Mouse (Mus musculus) telencephalon, adult 2 months (tissue): Measurements from ENCODE around the gene Gm10719.
"Not testable (repeated sequence)": the region's sequence is repeated elsewhere in the genome, so short reads cannot be mapped to it uniquely, and the experiment has no call there.

Experiments used
- DNase-seq: peaks from one replicate; pipeline ENCODE4 v3.0.0-alpha.2; 2011; ENCODE audit warnings: low read depth, low spot score

Gene Gm10719

DNA sequence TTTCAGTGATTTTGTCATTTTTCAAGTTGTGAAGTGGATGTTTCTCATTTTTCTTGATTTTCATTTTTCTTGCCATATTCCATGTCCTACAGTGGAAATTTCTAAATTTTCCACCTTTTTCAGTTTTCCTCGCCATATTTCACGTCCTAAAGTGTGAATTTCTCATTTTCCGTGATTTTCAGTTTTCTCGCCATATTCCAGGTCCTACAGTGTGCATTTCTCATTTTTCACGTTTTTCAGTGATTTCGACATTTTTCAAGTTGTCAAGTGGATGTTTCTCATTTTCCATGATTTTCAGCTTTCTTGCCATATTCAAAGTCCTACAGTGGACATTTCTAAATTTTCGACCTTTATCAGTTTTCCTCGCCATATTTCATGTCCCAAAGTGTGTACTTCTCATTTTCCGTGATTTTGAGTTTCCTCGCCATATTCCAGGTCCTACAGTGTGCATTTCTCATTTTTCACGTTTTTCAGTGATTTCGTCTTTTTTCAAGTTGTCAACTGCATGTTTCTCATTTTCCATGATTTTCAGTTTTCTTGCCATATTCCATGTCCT lies 7.8 kb downstream of the Gm10719 start, which contains the start of gene Gm10717:
Gene Gm10717 (plus strand): TSS at position 506 of the 556 bp plus-strand sequence.
- not testable (repeated sequence) for DNase-seq

DNA sequence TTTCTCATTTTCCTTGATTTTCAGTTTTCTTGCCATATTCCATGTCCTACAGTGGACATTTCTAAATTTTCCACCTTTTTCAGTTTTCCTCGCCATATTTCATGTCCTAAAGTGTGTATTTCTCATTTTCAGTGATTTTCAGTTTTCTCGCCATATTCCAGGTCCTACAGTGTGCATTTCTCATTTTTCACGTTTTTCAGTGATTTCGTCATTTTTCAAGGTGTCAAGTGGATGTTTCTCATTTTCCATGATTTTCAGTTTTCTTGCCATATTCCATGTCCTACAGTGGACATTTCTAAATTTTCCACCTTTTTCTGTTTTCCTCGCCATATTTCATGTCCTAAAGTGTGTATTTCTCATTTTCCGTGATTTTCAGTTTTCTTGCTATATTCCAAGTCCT lies 8.4 kb downstream of the Gm10719 start:
- not testable (repeated sequence) for DNase-seq

DNA sequence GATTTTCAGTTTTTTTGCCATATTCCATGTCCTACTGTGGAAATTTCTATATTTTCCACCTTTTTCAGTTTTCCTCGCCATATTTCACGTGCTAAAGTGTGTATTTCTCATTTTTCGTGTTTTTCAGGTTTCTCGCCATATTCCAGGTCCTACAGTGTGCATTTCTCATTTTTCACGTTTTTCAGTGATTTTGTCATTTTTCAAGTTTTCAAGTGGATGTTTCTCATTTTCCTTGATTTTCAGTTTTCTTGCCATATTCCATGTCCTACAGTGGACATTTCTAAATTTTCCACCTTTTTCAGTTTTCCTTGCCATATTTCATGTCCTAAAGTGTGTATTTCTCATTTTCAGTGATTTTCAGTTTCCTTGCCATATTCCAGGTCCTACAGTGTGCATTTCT lies 8.9 kb downstream of the Gm10719 start:
- DNase-seq = not testable (repeated sequence)

- not testable (repeated sequence) for DNase-seq
Measured at GRCm38 (mm10) chr9:3026741-3027140, 9.5 kb downstream of the Gm10719 start.

- peak; percentile 24 for DNase-seq
Measured at GRCm38 (mm10) chr9:3027200-3027599, 10.0 kb downstream of the Gm10719 start.

GRCm38 (mm10) chr9:3029276-3030000 lies 12.2 kb downstream of the Gm10719 start:
- DNase-seq = not testable (repeated sequence)

- peak; percentile 78 for DNase-seq
Measured at GRCm38 (mm10) chr9:3030677-3031318, 13.6 kb downstream of the Gm10719 start.

GRCm38 (mm10) chr9:3034299-3034698 lies 17.1 kb downstream of the Gm10719 start, which contains the start of gene Gm17535:
Gene Gm17535 (plus strand): TSS chr9:3034599.
- DNase-seq = not testable (repeated sequence)

- DNase-seq = not testable (repeated sequence)
Measured at GRCm38 (mm10) chr9:3036577-3036976, 19.4 kb downstream of the Gm10719 start, which contains the start of gene Gm10715. Gene Gm10715 (plus strand): TSS chr9:3036877.

- DNase-seq = not testable (repeated sequence)
Measured at GRCm38 (mm10) chr9:3038161-3038560, 21.0 kb downstream of the Gm10719 start.
